Mouse (Mus musculus) cerebellum, postnatal 4 days (tissue): ENCODE data around the gene Ppie.
"Not testable (repeated sequence)": the region's sequence is repeated elsewhere in the genome, so short reads cannot be mapped to it uniquely, and the experiment has no call there.

Experiments
- DNase-seq, 2 experiments: peaks; one replicate each; pipeline ENCODE4 v3.0.0; 2022; ENCODE audit warnings: low spot score in 2 of 2, mixed read lengths in 1 of 2

The Ppie gene

DNA sequence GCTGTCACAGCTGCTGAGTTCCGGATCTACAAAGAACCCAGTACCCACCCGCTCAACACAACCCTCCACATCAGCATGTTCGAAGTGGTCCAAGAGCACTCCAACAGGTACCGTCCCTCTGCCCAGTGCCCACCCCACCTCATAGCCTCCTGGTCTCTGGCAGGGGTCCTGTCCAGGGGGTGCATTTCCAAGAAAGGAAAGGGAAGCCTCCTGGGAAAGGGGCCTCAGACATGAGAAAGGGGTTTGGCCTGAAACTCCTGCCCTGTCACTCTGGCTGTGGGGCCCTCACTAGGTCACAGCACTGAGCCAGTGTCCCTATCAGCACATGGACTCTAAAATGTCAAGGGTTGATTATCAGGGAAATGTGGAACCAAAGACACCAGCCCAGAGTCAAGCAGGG is 25.1 kb downstream of the Ppie start:
- DNase-seq: not testable (repeated sequence)

DNA sequence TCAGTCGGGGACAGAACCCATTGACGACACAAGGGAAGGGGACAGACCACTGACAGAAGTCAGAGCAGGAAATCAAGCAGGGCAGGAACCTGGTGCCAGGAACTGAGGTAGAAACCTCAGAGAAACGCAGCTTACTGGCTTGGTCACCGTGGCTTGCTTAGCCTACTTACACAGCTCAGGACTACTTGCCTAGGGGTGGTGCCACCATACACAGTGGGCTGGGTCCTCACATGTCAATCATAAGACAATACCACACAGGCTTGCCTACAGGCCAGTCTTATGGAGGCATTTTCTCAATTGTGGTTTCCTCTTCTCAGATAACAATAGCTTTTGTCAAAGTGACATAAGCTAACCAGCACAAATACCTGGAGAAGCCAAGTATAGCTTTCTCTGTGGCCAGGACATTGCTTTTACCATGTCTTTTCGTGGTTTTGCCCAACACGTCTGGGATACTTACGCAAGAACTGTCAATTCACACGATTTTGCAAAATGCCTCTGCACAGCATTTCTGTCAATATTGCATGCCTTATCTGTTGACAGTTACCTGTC is 27.5 kb downstream of the Ppie start:
- DNase-seq: no peak

DNA sequence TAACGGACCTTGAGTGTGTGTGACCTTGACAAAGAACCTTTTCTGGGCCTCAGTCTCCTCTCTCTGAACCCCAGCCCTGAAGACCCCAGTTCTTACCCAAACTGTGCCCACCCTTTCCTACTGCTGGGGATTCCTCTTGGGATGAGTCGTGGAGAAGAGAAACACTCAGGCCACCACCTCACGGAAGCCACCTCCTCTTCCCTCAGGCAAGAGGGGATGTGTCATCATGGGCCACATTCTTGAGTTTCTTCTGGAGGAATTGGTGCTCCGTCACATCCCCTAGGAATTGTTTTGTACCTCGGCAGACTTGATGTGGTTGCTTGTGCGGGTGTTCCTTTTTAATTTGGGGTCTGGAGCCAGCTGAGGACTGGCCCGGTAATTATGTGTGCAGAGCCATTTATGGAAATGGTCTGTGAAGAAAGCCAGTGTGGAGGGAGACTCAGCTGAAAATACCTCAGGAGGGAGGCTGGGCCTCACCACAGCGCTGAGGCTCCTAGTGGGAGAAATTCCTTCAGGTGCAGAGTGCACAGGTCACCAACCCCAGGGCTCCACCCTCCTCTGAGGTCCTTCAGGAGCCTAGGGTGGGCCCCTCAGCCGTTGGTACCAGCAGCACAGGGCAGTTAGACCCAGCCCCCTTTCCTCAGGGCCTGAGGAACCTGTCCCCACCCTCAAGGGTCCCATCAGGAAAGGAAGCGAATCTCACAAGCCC is 28.3 kb downstream of the Ppie start:
- not testable (repeated sequence) for DNase-seq

DNA sequence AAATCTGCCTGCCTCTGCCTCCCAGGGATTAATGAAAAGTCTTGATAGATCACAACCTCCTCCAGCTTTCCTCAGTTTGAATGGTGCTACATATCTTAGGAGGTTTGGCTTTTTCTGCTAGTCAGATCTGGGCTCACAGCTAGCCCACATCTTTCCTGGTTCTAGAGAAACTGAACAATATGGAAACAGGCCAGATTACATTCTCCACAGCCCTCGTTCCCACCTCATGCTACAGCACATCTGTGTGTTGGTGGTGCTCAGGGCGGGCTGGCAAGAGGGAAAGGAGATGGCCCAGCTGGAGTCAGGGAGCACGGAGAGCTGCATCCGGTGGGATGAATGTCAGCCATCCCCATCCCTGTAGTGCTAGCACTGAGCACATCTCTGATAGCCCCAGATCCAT is 29.0 kb downstream of the Ppie start:
- DNase-seq: no peak

DNA sequence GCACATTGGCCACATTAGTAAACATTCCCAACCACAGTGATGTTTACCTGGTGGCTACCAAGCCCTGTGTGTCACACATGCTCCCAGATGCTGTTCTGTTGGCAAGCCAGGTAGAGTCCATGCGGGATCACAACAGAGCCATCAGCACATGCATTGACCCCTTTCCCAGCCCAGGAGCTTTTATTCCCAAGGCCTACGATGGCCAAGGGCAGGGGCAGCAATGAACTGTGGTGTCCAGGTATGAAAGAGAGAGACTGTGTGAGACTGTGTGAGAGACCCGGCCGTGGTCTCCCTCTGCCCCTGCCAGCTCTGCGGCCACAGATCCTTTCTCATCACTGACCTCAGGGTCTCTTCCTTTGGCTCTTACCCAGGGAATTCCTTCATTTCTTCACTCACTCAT is 31.7 kb downstream of the Ppie start:
- no peak for DNase-seq

DNA sequence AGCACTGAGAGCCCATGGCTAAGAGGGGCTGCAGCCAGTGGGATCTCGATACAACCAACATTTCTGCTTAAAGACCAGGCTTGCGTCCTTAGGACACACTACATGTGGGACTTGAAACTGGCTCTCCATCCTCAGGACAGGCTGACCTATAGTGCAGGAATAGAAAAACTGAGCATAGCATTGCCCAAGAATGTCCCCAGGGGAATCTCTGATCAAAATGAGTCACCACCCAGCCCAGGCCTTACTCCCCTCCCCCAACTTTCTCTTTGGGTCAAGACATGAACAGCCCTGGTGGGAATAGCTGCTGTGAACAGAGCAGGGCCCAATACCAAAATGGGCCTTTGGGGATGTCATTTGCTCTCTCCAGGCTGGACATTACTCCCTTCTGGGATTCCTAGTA is 32.9 kb downstream of the Ppie start:
- DNase-seq: no peak

DNA sequence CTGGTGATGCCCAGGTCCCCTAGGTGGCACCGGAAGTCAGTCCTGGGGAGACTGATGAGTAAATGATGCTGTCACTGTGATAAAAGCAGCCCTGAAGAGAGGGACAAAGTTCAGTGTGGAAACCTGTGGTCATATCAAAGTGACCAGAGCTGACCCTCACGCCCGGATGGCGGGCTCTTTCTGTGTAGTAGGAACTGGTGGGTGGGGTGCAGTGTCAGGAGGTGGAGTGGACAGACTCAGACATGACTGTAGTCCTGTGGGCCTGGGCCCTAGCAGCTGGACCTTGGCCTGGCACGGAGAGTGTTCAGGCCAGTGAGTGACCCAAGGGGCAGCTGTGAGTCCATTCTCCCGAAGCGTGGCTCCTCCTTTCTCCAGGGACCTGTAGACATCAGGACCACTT is 33.8 kb downstream of the Ppie start:
- DNase-seq: not testable (repeated sequence)

DNA sequence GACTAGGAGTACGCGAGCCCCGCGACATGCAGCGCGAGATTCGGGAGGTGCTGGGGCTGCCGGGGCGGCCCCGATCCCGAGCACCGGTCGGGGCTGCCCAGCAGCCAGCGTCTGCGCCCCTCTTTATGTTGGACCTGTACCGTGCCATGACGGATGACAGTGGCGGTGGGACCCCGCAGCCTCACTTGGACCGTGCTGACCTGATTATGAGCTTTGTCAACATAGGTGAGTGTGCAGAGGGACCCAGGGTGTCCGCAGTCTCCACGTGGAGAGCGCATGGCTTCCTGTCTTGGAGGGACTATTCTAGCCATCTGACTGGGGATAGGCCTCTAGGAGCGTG is 34.3 kb downstream of the Ppie start:
- DNase-seq: no peak

DNA sequence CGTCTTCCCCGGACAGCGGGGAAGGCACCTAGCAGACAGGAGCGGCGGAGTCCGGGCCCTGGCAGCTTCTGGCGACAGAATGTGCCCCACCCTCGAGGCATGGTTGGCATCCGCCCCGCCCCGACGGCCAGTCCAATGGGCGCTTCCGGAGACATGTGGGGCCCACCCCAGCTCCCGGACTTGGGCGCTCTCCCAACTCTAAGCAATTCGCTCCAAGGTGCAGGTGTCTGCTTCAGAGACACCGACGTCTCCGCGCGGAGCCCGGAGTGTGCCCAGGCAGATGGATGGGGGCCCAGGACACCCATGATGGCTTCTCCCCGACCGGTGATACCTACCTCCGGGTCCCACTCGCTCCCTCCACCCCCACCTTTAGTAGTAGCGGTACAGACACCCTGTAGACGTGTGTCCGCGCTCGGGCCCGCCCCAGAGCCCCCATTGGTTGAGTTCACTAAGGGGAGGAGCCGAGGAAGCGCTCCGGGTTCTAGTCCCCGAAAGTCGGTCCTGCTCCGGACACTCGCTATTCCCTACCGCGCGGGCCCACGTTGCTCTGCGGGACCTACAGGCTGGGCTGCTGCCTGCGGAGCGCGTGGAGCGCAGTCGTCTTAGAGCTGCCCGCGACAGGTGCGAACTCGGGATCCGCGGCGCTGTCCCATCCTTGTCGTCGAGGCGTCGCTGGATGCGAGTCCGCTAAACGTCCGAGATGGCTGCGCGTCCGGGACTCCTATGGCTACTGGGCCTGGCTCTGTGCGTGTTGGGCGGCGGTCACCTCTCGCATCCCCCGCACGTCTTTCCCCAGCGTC is 34.9 kb downstream of the Ppie start, which contains the start of gene Bmp8b:
Gene Bmp8b (plus strand): TSS at position 515 of the 800 bp plus-strand sequence.
- DNase-seq: no peak

DNA sequence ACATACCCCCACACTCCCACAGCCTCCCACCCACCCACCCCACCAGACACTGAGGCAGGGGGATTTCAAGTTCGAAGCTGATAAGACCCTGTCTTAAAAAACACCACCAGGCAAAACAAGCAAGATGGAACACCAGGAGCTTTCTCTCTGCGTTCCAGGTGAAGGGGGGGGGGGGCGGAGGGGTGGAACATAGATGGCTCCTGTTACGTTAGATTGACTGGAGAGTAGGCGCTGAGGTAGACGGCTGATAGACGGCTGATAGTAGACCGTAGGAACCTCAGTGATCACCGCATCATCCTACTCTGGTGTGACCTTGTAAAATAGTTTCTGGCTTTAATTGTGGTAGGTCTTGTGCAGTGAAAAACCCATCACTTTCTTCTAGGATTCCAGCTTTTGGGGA is 45.9 kb downstream of the Ppie start:
- DNase-seq: no peak

DNA sequence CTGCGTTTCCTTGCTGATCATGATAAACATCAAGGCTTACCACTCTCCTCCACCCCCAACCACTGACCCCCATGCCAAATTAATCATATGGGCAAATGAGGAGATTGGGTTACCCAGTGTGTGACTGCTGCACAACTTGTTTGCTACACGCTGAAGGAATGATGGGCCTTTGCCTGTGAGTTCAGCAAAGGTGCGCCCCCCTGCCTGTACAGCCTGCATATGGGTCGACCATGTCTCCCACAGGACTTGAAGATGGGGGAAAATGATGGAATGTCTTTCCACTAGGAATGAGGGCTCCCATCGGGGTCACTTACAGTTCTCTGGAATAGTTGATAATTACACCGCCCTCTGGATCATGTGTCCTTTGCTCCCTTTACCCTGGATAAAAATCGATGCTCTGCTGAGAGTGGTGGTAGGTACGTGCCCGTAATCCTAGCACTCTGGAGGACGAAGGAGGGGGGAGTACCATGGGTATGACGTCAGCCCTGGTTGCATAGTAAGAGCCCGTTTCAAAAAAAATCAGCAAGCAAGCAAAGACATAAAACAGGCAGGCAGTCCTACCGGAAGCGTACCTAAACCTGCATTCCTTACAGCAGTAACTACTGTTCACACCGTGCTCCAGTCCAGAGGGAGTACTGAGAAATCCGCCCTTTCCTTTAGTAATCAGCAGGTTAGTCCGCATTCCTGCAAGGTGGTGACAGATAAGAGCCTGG is 46.5 kb downstream of the Ppie start:
- DNase-seq: no peak

DNA sequence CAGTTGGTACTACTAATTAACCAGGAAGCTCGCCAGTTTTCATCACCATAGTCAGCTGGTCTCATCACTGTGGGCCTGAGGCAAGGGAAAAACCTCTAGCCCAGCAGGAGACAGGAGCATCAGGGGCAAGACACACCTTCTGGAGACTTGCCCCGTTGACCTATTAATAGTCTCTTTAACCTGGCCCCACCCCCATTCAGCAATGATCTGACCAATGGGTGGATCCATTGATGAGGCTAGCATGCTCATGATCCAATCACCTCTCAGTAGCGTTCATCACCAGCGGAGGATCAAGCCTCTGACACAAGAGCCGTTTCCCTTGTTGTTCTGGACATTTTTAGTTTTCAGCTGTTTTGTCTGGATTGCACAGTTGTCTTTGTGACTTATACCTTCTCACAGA is 47.1 kb downstream of the Ppie start:
- no peak for DNase-seq

DNA sequence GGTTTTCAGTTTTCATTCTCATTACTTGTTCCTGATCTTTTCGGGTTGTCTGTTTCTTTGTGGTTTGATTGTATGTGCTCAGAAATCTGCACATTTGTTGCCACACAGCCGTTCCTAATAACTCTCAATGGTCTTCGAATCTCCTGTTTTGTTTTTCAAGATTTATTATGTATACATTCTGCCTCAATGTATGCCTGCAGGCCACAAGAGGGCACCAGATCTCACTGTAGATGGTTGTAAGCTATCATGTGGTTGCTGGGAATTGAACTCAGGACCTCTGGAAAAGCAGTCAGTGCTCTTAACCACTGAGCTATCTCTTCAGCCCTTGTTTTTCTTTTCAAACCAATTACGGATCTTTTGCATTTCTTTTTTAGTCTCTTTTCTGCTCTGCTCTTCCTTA is 53.4 kb downstream of the Ppie start:
- DNase-seq: no peak

DNA sequence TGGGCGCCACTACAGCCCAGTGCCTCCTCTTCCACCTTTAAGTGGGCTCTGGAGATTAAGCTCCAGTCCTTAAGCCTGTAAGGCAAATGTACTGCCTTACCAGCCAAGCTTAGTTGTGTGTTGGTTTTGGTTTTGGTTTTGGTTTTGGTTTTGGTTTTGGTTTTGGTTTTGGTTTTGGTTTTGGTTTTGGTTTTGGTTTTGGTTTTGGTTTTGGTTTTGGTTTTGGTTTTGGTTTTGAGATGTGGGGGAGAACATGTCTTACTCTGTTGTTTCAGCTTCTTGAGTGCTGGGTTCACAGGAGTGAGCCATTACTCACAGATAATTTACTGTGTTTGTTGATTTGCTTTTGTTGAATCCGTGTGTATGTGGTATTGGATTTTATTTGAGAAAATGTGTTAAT is 54.5 kb downstream of the Ppie start:
- DNase-seq: no peak

DNA sequence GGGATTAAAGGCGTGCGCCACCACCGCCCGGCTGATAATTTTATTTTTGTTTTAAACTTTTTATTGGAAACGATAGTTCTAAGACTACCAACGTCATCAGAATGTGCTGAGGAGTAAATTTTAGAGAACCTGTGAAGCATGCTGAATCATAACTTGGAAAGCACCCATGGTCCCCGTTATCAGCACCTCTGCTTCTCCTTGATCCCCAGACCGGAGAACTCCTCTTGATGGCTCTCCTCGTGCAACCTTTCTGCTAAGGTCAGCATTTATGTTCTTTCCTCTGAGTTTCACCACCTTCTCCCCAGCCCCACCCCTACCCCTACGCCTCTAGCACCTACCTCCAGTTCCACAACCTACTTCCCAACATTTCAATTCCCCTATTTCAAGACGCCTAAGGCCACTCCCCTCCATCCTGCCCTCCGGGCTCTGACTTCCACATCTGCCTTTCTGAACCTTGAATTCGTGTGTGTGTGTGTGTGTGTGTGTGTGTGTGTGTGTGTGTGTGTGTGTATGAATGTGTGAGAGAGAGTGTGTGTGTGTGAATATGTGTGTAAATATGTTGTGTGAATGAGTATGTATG is 56.3 kb downstream of the Ppie start:
- no peak for DNase-seq

DNA sequence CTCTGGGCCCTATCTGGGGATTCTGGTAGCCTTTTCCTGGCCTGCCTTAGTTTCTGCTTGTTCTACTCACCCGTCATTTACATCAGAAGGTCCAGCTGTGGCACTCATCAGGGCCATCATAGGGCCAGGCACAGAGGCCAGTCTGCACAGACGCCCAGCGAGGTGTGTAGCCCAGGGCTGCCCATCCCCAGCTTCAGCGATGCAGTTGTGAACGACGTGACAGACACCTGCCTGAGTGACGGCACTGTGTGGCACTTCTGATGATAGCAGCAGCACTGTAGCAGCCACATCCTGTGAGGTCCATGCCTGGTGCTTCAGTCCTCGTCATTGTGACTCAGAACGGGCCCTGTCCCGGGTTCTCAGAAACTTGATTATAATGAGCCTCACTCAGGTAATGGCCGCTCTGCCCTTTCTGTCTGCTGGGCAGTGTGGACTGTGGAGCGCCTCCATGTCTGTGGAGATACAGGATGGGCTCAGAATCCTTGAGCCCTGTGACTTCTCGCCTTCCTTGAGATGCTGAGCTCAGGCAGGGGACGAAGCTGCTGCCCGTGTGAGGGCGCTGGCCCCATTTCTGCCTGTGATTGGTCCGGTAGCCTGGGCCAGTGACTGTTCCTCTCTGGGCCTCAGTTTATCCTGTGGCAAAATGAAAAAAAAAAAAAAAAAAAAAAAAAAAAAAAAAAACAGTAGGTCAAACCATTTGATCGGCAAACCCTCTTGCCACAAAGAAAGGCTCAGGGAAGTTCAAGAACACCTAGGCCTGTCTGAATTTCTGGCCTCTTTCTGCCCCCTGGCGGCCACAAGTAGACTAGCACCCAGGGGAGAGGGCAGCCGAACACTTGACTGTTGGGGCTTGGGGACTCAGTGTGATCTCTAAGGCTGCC is 57.2 kb downstream of the Ppie start:
- DNase-seq: peak; percentile 43 to 61

DNA sequence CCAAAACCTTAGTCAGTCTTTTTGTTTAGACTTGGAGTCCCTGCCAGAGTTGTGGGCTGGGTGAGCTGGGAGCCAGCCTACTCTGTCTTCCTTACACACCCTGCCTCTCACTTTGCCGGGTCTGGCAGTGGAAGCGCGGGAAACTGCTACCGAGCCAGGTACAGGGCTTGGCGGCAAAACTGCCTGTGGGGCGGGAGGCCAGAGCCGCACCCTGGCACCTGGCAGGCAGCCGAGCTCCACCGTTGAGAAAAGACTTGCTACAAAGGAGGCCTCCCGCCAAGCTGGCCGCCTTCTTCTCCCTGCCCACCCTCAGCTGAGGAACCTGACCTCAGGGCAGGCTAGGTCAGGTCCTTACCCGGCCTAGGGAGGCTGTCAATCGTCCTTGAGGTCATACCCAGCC is 59.0 kb downstream of the Ppie start:
- DNase-seq: peak in 1 of 2 experiments; percentile 20

DNA sequence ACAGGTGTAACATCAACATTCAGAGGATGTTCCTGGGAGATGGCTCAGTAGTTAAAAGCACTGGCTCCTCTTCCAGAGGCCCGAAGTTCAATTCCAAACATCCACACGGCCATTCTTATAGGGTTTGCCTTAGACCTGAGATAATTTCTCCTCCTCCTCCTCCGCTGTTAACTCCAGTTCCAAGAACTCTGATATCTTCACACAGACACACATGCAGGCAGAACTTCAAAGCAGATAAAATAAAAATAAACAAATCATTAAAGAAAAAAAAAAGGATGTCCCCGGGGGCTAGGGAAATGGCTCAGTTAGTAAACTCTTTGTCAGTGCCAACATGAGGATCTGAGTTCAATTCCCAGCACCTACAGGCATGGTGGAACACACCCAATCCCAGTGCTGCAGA is 61.5 kb downstream of the Ppie start:
- DNase-seq: no peak
